Comparison of ENCODE assay signal across 15 mouse cellular contexts in genomic region chr17:29965506-29965905, GRCm38 (mm10). TPM values are rescaled to one million over a fixed set of nuclear protein-coding genes. Genes with fewer than 3 reads are reported as not detected.
DNase-seq lines count a peak whose midpoint lies in the region; ATAC-seq and TF ChIP-seq lines count a peak whose summit lies in the region.
"Had no signal": no experiment of that assay in that cellular context is flagged by ENCODE, and none has a peak within 500 bp of the region (broad histone marks: within the 10 kb centered on the region; RNA-seq: fewer than 3 reads in every experiment).

No protein-coding gene starts in this region.

- no peaks in the 10 kb centered on the region for H3K9me3 ChIP-seq in midbrain, embryonic 12.5 days
- H3K9me3 ChIP-seq in midbrain, postnatal 0 days (ENCODE audit: low read length), result no peaks in the 10 kb centered on the region
- H3K9me3 ChIP-seq in embryonic facial prominence, embryonic 10.5 days, result no peaks in the 10 kb centered on the region
- H3K9me3 ChIP-seq in hindbrain, embryonic 13.5 days, result no peaks in the 10 kb centered on the region

- no peaks in the 10 kb centered on the region for H3K36me3 ChIP-seq in midbrain, embryonic 12.5 days
- no peaks in the 10 kb centered on the region for H3K36me3 ChIP-seq in midbrain, postnatal 0 days (ENCODE audit: insufficient read depth, low read length)
- no peaks in the 10 kb centered on the region for H3K36me3 ChIP-seq in embryonic facial prominence, embryonic 10.5 days (replicated peaks)
- H3K36me3 ChIP-seq in hindbrain, embryonic 13.5 days, result no peaks in the 10 kb centered on the region

- peak; percentile 47; the same call in 1 of the 2 replicates for ATAC-seq in midbrain, embryonic 12.5 days (ENCODE audit: low FRiP score, low read depth)
- ATAC-seq in midbrain, postnatal 0 days (ENCODE audit: low FRiP score), result no peak
- ATAC-seq in hindbrain, embryonic 13.5 days (ENCODE audit: low FRiP score), result 0 out of 2 replicates have a peak, but pooled peaks have one; percentile 36

- no peak overlapping the region for H3K4me2 ChIP-seq in midbrain, embryonic 12.5 days (replicated peaks)
- no peak overlapping the region for H3K4me2 ChIP-seq in midbrain, postnatal 0 days (ENCODE audit: low read depth, low read length, poor library complexity, severe bottlenecking)
- peak overlapping the region; percentile 19; the same call in 1 of the 2 replicates for H3K4me2 ChIP-seq in hindbrain, embryonic 13.5 days

- no peak for TF ChIP-seq CTCF in midbrain, postnatal 0 days (IDR thresholded peaks at IDR 0.05)

- H3K27me3 ChIP-seq in midbrain, embryonic 12.5 days, result peaks cover 39% of the 10 kb centered on the region
- H3K27me3 ChIP-seq in midbrain, postnatal 0 days (ENCODE audit: insufficient read depth, low read length), result peaks cover 3% of the 10 kb centered on the region; the same call in 1 of the 2 replicates
- H3K27me3 ChIP-seq in embryonic facial prominence, embryonic 10.5 days (replicated peaks; ENCODE audit: low read depth, poor library complexity, severe bottlenecking), result peaks cover 71% of the 10 kb centered on the region
- H3K27me3 ChIP-seq in hindbrain, embryonic 13.5 days, result 0 out of 2 replicates have a peak, but pooled peaks cover 2% of the 10 kb centered on the region

- H3K4me1 ChIP-seq in midbrain, embryonic 12.5 days, result peaks cover 36% of the 10 kb centered on the region
- H3K4me1 ChIP-seq in midbrain, postnatal 0 days (ENCODE audit: insufficient read depth, low read length), result peaks cover 9% of the 10 kb centered on the region; the same call in 1 of the 2 replicates
- peaks cover 44% of the 10 kb centered on the region for H3K4me1 ChIP-seq in embryonic facial prominence, embryonic 10.5 days
- H3K4me1 ChIP-seq in hindbrain, embryonic 13.5 days (replicated peaks), result peaks cover 46% of the 10 kb centered on the region

- WGBS in midbrain, embryonic 12.5 days, result 12% methylated on average over 5 of the region's 5 CpGs
- 13% methylated on average over 5 of the region's 5 CpGs for WGBS in midbrain, postnatal 0 days
- 8% methylated on average over 5 of the region's 5 CpGs for WGBS in embryonic facial prominence, embryonic 10.5 days
- 8% methylated on average over 5 of the region's 5 CpGs for WGBS in hindbrain, embryonic 13.5 days

- H3K9ac ChIP-seq in midbrain, embryonic 12.5 days (replicated peaks), result no peak overlapping the region
- no peak overlapping the region for H3K9ac ChIP-seq in midbrain, postnatal 0 days (replicated peaks; ENCODE audit: low read length, poor library complexity, severe bottlenecking)
- H3K9ac ChIP-seq in hindbrain, embryonic 13.5 days, result no peak overlapping the region

- H3K4me3 ChIP-seq in midbrain, embryonic 12.5 days, result no peak overlapping the region
- H3K4me3 ChIP-seq in midbrain, postnatal 0 days (ENCODE audit: low read depth, low read length), result no peak overlapping the region
- H3K4me3 ChIP-seq in embryonic facial prominence, embryonic 10.5 days, result 0 out of 2 replicates have a peak overlapping the region, but pooled peaks have one; percentile 0
- H3K4me3 ChIP-seq in hindbrain, embryonic 13.5 days, result no peak overlapping the region
- H3K4me3 ChIP-seq: heart, adult 2 months; left cerebral cortex, adult 2 months had no signal

- no peak overlapping the region for H3K27ac ChIP-seq in midbrain, embryonic 12.5 days (replicated peaks)
- no peak overlapping the region for H3K27ac ChIP-seq in midbrain, postnatal 0 days (ENCODE audit: low read depth, low read length)
- no peak overlapping the region for H3K27ac ChIP-seq in embryonic facial prominence, embryonic 10.5 days (replicated peaks)
- H3K27ac ChIP-seq in hindbrain, embryonic 13.5 days, result no peak overlapping the region
- H3K27ac ChIP-seq: heart, adult 2 months; left cerebral cortex, adult 2 months; macrophage had no signal

- DNase-seq in midbrain, postnatal 0 days (ENCODE audit: low spot score), result no peak
- no peak for DNase-seq in embryonic facial prominence, embryonic 10.5 days (ENCODE audit: low spot score)
- peak; percentile 72 for DNase-seq in retina, postnatal 1 day
- DNase-seq in lung, postnatal 25 days (ENCODE audit: low spot score), result no peak
- no peak for DNase-seq in urinary bladder, postnatal 10 days (ENCODE audit: low spot score)
- no peak for DNase-seq in embryo, embryonic 9.5 days (ENCODE audit: extremely low spot score)
- DNase-seq: cerebellum, adult 2 months; heart, adult 2 months; heart, postnatal 10 days; kidney, postnatal 36 days; lung, adult 18-20 months had no signal

RNA-seq across cellular contexts. Expression of gene Mdga1, which starts 4.4 kb away (rescaled TPM):
- polyA plus RNA-seq in midbrain, embryonic 12.5 days (2016; fragmentation: Nextera tagmentation; extraction: Ambion mirVana), result 13.1 and 21.4 TPM in 2 replicates
- 64.7 and 81.3 TPM in 2 replicates for total RNA-seq in midbrain, postnatal 0 days (2014; rRNA removed)
- 12.7 and 16.9 TPM in 2 replicates for polyA plus RNA-seq in midbrain, postnatal 0 days (2015; fragmentation: Nextera tagmentation; extraction: Ambion mirVana)
- 1.2 and 1.7 TPM in 2 replicates for polyA plus RNA-seq in embryonic facial prominence, embryonic 10.5 days (2016; fragmentation: Nextera tagmentation; extraction: Ambion mirVana)
- polyA plus RNA-seq in hindbrain, embryonic 13.5 days (2015; fragmentation: Nextera tagmentation; extraction: Ambion mirVana), result 13.4 and 13.6 TPM in 2 replicates

RNA-seq across cellular contexts. Expression of gene Zfand3, which starts 39.0 kb away (rescaled TPM):
- 83.1 and 91.5 TPM in 2 replicates for polyA plus RNA-seq in midbrain, embryonic 12.5 days (2016; fragmentation: Nextera tagmentation; extraction: Ambion mirVana)
- total RNA-seq in midbrain, postnatal 0 days (2014; rRNA removed), result 72.2 and 90.9 TPM in 2 replicates
- polyA plus RNA-seq in midbrain, postnatal 0 days (2015; fragmentation: Nextera tagmentation; extraction: Ambion mirVana), result 41.3 and 45.2 TPM in 2 replicates
- polyA plus RNA-seq in embryonic facial prominence, embryonic 10.5 days (2016; fragmentation: Nextera tagmentation; extraction: Ambion mirVana), result 59.1 and 62.5 TPM in 2 replicates
- 71.5 and 78.9 TPM in 2 replicates for polyA plus RNA-seq in hindbrain, embryonic 13.5 days (2015; fragmentation: Nextera tagmentation; extraction: Ambion mirVana)
